Mouse (Mus musculus) mouse trophoblast stem cell (cell line): ENCODE data around the gene Ces2a.

Experiments
- in situ Hi-C, 2 experiments: fragments of 300-500 bp; cut with MseI, MboI; formaldehyde crosslinking; loops; 2 replicates in 1 of 2; 3 replicates in 1 of 2; pipeline ENCODE4 v1.15.1; 2025

Gene Ces2a

GRCm38 (mm10) chr8:104733753-104734152, at the start of gene Ces2a:
Ces2a (plus strand) TSS chr8:104734003.
- in situ Hi-C loops = no loop called here

DNA sequence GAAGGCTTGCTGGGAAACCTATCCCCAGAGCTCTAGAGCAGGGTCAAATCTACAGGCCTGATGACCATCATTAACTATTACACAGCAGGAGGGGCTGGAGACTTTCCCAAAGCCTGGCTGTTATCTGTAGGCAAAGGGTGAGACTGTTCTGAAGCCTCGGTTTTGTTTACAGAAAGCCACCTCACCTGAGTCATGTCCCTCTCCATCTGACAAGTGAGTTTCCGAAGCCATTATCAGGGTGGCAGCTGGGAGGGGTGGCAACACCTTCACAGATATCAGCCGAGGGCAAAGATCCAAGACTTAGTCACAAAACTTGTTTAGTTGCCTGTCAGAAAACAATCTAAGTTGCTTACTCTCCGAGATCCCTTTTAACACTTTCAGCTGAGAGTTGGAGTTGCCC, 45.4 kb upstream of the Ces2a start:
- in situ Hi-C loops = no loop called here

DNA sequence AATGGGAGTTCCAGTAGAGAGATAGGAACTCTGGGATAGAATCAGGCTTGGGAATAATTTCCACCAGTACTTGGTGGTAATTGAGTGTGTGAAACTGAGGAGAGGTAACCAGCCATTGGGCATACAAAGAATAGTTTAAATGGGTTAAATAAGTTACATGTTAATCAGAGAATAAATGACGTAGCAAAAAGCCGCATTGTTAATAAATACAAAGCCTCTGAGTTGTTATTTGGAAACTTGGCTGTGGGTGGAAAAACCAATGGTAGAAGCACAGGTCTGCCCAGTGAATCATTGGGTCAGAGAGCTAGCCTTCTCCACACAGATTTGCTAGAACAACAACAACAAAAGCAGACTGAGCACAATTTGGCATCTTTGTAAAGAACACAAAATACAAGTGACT, 35.2 kb upstream of the Ces2a start:
- in situ Hi-C loops = no loop called here

- in situ Hi-C loops = no loop called here
These were observed 31.9 kb upstream of the Ces2a start for GRCm38 (mm10) chr8:104701900-104702299.

- in situ Hi-C loops = no loop called here
These were observed 12.6 kb upstream of the Ces2a start for GRCm38 (mm10) chr8:104721166-104721565.

DNA sequence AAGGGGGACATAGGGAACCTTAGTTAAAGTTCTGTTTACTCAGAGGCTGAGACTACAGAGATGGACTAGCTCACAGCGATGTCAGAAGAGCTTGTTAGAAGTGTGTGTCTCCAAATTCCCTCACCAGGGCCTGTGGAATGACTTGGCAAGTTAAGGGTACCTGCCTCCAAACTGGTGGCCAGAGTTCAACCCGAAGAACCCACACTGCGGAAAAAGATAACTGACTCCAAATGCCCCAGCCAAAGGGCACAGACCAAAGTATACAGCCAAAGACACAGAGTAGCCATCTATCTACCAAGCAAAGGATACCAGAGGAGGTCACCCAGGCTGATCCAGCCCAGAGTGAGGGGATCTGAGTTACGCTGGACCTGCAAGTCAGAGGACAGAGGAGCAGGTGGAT, 2.4 kb upstream of the Ces2a start:
- in situ Hi-C loops = no loop called here

DNA sequence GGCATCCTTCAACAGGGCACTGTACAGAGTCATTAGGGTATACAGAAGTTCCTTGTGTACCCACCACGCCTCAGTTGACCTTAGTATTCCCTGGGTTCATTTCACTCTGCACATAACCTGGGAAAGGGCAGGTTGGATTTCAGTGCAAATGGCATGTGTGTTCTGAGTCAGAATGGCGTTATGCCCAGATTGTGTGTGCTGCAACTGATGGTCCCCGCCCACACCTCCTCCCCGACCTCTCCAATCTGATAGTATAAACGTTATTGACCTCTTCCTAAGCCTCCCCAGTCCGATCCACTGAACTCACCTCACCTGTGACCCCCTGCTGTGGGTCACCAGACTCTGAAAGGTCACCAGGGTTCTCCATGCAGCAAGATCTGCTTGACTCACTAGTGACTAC, 1.8 kb upstream of the Ces2a start:
- in situ Hi-C loops = no loop called here

- in situ Hi-C loops = no loop called here
These were observed 8.2 kb downstream of the Ces2a start for GRCm38 (mm10) chr8:104742039-104742438.

GRCm38 (mm10) chr8:104743410-104743809, 9.6 kb downstream of the Ces2a start:
- in situ Hi-C loops = no loop called here

DNA sequence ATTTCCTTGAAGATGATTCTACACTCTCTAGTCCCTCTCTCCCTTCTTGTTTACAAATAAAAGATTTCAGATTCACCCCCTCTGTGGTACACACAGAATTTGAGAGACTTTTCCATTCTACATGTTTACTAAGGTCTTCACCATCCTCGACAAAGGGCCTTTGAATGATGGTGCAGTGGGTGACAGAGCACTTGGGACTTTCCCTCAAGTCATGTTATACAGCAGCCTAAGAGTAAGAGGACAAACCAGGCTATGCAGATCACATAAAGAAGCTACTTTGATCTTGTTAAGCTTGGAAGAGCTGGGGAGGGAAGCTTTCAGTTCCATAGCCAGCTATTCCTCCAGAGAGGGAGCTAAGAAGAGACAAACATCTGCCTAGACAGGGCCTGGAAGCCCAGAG, 19.0 kb downstream of the Ces2a start:
- in situ Hi-C loops = no loop called here

DNA sequence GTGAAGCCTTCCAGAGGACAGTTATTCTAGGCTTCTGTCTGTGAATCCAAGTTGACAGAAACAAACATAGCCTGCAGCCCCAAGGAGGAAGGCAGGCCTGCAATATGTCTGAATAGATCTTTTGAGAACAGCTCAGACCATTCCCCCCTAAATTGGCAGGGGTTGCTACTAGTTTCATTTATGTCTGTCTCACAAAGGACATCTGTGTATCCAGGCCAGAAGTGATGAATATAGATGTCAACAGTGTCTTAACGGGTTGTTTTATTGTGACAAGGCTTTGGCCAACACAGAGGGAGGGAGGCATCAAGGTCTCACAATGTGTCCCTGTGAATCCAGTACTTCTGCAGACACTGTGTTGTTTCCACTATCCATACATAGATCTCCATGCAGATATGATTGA, 23.8 kb downstream of the Ces2a start:
- in situ Hi-C loops = no loop called here

- in situ Hi-C loops = no loop called here
These were observed 24.4 kb downstream of the Ces2a start for GRCm38 (mm10) chr8:104758209-104758608.

DNA sequence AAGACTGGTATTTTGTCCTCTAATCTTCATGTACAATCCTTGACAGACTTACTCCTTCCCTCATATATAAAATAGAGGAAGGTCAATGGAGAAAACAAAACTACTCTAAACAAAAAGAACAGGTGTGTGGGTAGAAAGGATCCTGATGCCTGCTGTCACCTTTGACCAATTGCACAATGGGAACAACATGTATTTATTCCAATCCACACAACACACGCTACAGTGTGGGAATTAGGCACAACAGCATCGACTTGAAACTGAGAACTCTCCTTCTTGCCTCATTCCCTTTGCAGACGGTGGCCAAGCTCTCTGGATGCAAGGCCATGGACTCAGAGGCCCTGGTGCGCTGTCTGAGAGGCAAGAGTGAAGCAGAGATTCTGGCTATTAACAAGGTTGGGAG, 27.3 kb downstream of the Ces2a start:
- in situ Hi-C loops = no loop called here

- in situ Hi-C loops = no loop called here
These were observed 32.7 kb downstream of the Ces2a start for GRCm38 (mm10) chr8:104766485-104766884.

DNA sequence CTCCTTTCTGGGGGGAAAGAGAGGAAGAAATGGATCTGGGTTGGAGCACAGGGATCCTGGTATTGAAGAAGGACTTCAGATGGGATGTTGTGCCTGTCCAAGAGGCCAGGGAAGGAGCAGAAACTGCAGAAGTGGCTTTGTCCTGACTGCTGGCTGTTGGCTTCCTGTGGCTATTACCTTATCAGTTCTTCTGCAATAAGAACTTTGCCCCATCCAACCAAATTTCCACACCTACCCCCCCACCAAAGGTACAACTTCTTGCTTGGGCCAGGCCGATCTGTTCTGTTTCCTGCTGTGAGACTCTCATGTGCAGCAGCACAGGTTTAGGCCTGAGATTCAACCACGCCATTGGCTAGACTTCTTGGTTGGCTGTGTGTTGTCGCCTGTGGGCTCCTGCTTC, 36.6 kb downstream of the Ces2a start:
- in situ Hi-C loops = no loop called here

DNA sequence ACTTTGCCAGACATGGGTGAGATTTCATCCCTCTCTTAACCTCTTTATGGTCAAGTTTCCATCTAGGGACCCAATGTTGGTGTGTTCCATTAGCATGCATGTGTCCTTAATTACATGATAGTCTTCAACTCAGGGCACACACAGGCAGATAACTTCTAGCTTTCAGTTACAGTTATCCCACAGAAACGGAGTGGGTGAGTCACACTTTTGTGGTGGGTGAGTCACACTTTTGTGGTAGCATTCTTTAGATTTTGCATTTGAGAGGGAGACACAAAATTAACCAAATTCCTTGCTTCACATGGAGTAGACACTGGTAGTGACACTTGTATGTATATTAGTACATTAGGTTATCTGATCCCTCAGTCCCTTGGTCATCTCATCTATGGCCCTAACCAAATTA, 53.2 kb downstream of the Ces2a start:
- in situ Hi-C loops = no loop called here

DNA sequence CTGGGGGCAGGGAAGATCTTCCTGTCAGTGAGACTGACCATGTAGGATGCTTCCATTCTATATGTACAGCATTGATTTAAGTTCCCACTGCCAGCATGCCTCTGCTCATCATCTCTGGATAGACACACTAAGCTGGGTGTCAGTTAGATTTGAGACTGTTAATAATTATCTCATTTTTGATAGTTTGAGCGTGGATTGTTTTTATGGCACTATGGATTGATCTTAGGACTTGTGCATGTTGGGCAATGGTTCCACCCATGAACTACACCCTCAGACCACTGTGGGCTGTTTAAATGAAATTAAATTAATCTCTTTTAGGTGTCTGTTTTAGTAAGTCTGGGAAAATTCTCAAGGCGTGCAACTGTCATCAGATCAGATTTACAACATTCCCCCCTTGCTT, 55.1 kb downstream of the Ces2a start:
- in situ Hi-C loops = no loop called here

GRCm38 (mm10) chr8:104789886-104790680, 56.3 kb downstream of the Ces2a start:
- in situ Hi-C loops = no loop called here
